Mouse (Mus musculus): ENCODE results near the gene Ubb.

- TF ChIP-seq CTCF (IDR thresholded peaks at IDR 0.05; ENCODE audit: borderline replicate concordance, extremely low read depth, insufficient read depth, insufficient read length) (no peak), POLR2A (IDR thresholded peaks at IDR 0.05; ENCODE audit: borderline replicate concordance, extremely low read depth, insufficient read depth, insufficient read length, poor library complexity, severe bottlenecking) (no peak)
These were observed 14.8 kb downstream of the Ubb start for GRCm38 (mm10) chr11:62565747-62566146.

Measured in brain, embryonic 14.5 days (tissue).